Mouse (Mus musculus): Measurements from ENCODE around the gene Tcl1b2.

GRCm38 (mm10) chr12:105143096-105143495 is 2.7 kb upstream of the Tcl1b2 start:
- TF ChIP-seq CTCF (IDR thresholded peaks at IDR 0.05; ENCODE audit: borderline replicate concordance, extremely low read depth, insufficient read depth, insufficient read length) (no peak), POLR2A (IDR thresholded peaks at IDR 0.05; ENCODE audit: borderline replicate concordance, extremely low read depth, insufficient read depth, insufficient read length, poor library complexity, severe bottlenecking) (no peak)
